Mouse (Mus musculus) liver, embryonic 11.5 days (tissue): ENCODE results near the gene Fbxo22. TPM values are rescaled to one million over a fixed set of nuclear protein-coding genes. Genes with fewer than 3 reads are reported as not detected.
"Not testable (repeated sequence)": the region's sequence is repeated elsewhere in the genome, so short reads cannot be mapped to it uniquely, and the experiment has no call there.

Experiments
- ATAC-seq: fragments of 200-750 bp; cut with Nextera tagmentation; replicated peaks from 2 replicates; pipeline ENCODE4 v1.8.0; 2017; ENCODE audit warnings: moderate number of reproducible peaks, mild to moderate bottlenecking, moderate TSS enrichment, moderate library complexity; ENCODE audit not compliant: low FRiP score
- DNase-seq: peaks from one replicate; pipeline ENCODE4 v3.0.0-alpha.2; 2017; ENCODE audit warnings: low spot score
- H3K27ac ChIP-seq: fragments of 300-500 bp; sonication (generic); 2 replicates; pipeline ENCODE4 v1.5.1; 2014; ENCODE audit warnings: mild to moderate bottlenecking, low read depth, low read length, control low read depth
- H3K27me3 ChIP-seq: fragments of 300-500 bp; sonication (generic); replicated peaks from 2 replicates; pipeline ENCODE4 v1.6.1; 2014; ENCODE audit warnings: low read length, mixed read lengths; ENCODE audit not compliant: control insufficient read depth, insufficient read depth
- H3K36me3 ChIP-seq: fragments of 300-500 bp; sonication (generic); 2 replicates; pipeline ENCODE4 v1.6.1; 2014; ENCODE audit warnings: mild to moderate bottlenecking, low read length, moderate library complexity, mixed read lengths; ENCODE audit not compliant: control insufficient read depth, insufficient read depth
- H3K4me1 ChIP-seq: fragments of 300-500 bp; sonication (generic); replicated peaks from 2 replicates; pipeline ENCODE4 v1.6.1; 2014; ENCODE audit warnings: low read length, mixed read lengths; ENCODE audit not compliant: control insufficient read depth, insufficient read depth
- H3K4me2 ChIP-seq: fragments of 300-500 bp; sonication (generic); 2 replicates; pipeline ENCODE4 v1.6.1; 2014; ENCODE audit warnings: mild to moderate bottlenecking, control low read depth, moderate library complexity
- H3K4me3 ChIP-seq: fragments of 300-500 bp; sonication (generic); 2 replicates; pipeline ENCODE4 v1.5.1; 2014; ENCODE audit warnings: low read depth, low read length, control low read depth
- H3K9ac ChIP-seq: fragments of 300-500 bp; sonication (generic); 2 replicates; pipeline ENCODE4 v1.6.1; 2014; ENCODE audit warnings: low read depth, low read length, control low read depth
- H3K9me3 ChIP-seq: fragments of 300-500 bp; sonication (generic); 2 replicates; pipeline ENCODE4 v1.6.1; 2016; ENCODE audit warnings: low read length, inconsistent platforms, mixed read lengths; ENCODE audit not compliant: control insufficient read depth
- WGBS: fragments of 180-500 bp; shearing (Covaris S2); extraction: QIAGEN DNeasy Blood & Tissue Kit; methylation state at CpG from one replicate; pipeline ENCODE4 v1.1.7; 2014; 5-methylcytosine and 5-hydroxymethylcytosine counted together
- polyA plus RNA-seq: library from polyadenylated mRNA; unstranded; fragments of >200 nt; fragmentation: Nextera tagmentation; extraction: Ambion mirVana; gene quantifications from 2 replicates; pipeline ENCODE4 v1.2.1, GENCODE M21; 2014

The Fbxo22 gene
- polyA plus RNA-seq, 1 experiment from 2014 or later: 52.0 TPM

GRCm38 (mm10) chr9:55229010-55229409 lies 20.3 kb downstream of the Fbxo22 start:
- no peak for DNase-seq
- H3K4me2 ChIP-seq: no peak overlapping the region
- no peaks in the 10 kb centered on the region for H3K9me3 ChIP-seq
- H3K9ac ChIP-seq: no peak overlapping the region
- no peak overlapping the region for H3K27ac ChIP-seq
- H3K36me3 ChIP-seq: peaks cover 8% of the 10 kb centered on the region
- no peak overlapping the region for H3K4me3 ChIP-seq
- no peak for ATAC-seq
- no peaks in the 10 kb centered on the region for H3K27me3 ChIP-seq
- 58% methylated on average over 10 of the region's 10 CpGs for WGBS
- no peaks in the 10 kb centered on the region; the same call in 1 of the 2 replicates for H3K4me1 ChIP-seq

- Histone ChIP-seq H3K9me3 (0 out of 2 replicates have a peak, but pooled peaks cover 2% of the 10 kb centered on the region), H3K27ac (no peak overlapping the region), H3K27me3 (no peaks in the 10 kb centered on the region), H3K36me3 (no peaks in the 10 kb centered on the region), H3K4me2 (no peak overlapping the region), H3K9ac (no peak overlapping the region), H3K4me1 (no peaks in the 10 kb centered on the region), H3K4me3 (no peak overlapping the region)
- WGBS: 66% methylated on average over 6 of the region's 6 CpGs
- DNase-seq (no peak), ATAC-seq (no peak)
Observed at GRCm38 (mm10) chr9:55231544-55231943, 22.8 kb downstream of the Fbxo22 start.

GRCm38 (mm10) chr9:55232110-55232509 lies 23.4 kb downstream of the Fbxo22 start:
- Histone ChIP-seq H3K27me3 (no peaks in the 10 kb centered on the region), H3K27ac (no peak overlapping the region), H3K9ac (no peak overlapping the region), H3K36me3 (no peaks in the 10 kb centered on the region), H3K9me3 (0 out of 2 replicates have a peak, but pooled peaks cover 2% of the 10 kb centered on the region), H3K4me1 (no peaks in the 10 kb centered on the region), H3K4me3 (no peak overlapping the region), H3K4me2 (no peak overlapping the region)
- DNase-seq (no peak), ATAC-seq (no peak)
- WGBS: 81% methylated on average over 5 of the region's 5 CpGs

- ATAC-seq (no peak), DNase-seq (no peak)
- 88% methylated on average over 7 of the region's 7 CpGs for WGBS
- Histone ChIP-seq H3K9me3 (0 out of 2 replicates have a peak, but pooled peaks cover 2% of the 10 kb centered on the region), H3K27me3 (no peaks in the 10 kb centered on the region), H3K4me2 (no peak overlapping the region), H3K36me3 (no peaks in the 10 kb centered on the region), H3K9ac (no peak overlapping the region), H3K4me1 (no peaks in the 10 kb centered on the region), H3K27ac (no peak overlapping the region), H3K4me3 (no peak overlapping the region)
Observed at GRCm38 (mm10) chr9:55232586-55232985, 23.9 kb downstream of the Fbxo22 start.

GRCm38 (mm10) chr9:55233076-55233475 lies 24.4 kb downstream of the Fbxo22 start:
- H3K27ac ChIP-seq, H3K4me1 ChIP-seq, H3K4me2 ChIP-seq, H3K4me3 ChIP-seq, ATAC-seq, H3K36me3 ChIP-seq, DNase-seq, H3K27me3 ChIP-seq, H3K9ac ChIP-seq, H3K9me3 ChIP-seq: not testable (repeated sequence)
- WGBS: 59% methylated on average over 11 of the region's 11 CpGs

- DNase-seq (no peak), ATAC-seq (no peak)
- Histone ChIP-seq H3K27me3 (0 out of 2 replicates have a peak, but pooled peaks cover under 1% of the 10 kb centered on the region), H3K4me2 (no peak overlapping the region), H3K9me3 (0 out of 2 replicates have a peak, but pooled peaks cover 2% of the 10 kb centered on the region), H3K4me3 (no peak overlapping the region), H3K36me3 (no peaks in the 10 kb centered on the region), H3K4me1 (no peaks in the 10 kb centered on the region), H3K9ac (no peak overlapping the region), H3K27ac (no peak overlapping the region)
- 57% methylated on average over 13 of the region's 13 CpGs for WGBS
Observed at GRCm38 (mm10) chr9:55236235-55237165, 27.8 kb downstream of the Fbxo22 start.

GRCm38 (mm10) chr9:55240852-55241251 lies 32.1 kb downstream of the Fbxo22 start:
- no peak overlapping the region for H3K9ac ChIP-seq
- H3K4me2 ChIP-seq: no peak overlapping the region
- H3K27ac ChIP-seq: no peak overlapping the region
- no peaks in the 10 kb centered on the region for H3K9me3 ChIP-seq
- 76% methylated on average over 5 of the region's 5 CpGs for WGBS
- H3K27me3 ChIP-seq: peaks cover 2% of the 10 kb centered on the region; the same call in 1 of the 2 replicates
- no peaks in the 10 kb centered on the region for H3K36me3 ChIP-seq
- no peak for DNase-seq
- no peak for ATAC-seq
- no peak overlapping the region for H3K4me3 ChIP-seq
- H3K4me1 ChIP-seq: no peaks in the 10 kb centered on the region

GRCm38 (mm10) chr9:55241863-55242685 lies 33.3 kb downstream of the Fbxo22 start:
- DNase-seq: peak; percentile 34

More at GRCm38 (mm10) chr9:55241863-55242685, 33.3 kb downstream of the Fbxo22 start:
- no peak for ATAC-seq
- H3K27me3 ChIP-seq: peaks cover 2% of the 10 kb centered on the region; the same call in 1 of the 2 replicates
- no peaks in the 10 kb centered on the region for H3K36me3 ChIP-seq
- H3K9ac ChIP-seq: no peak overlapping the region
- no peaks in the 10 kb centered on the region for H3K9me3 ChIP-seq
- H3K4me2 ChIP-seq: peak overlapping the region; percentile 66
- H3K27ac ChIP-seq: no peak overlapping the region
- H3K4me1 ChIP-seq: no peaks in the 10 kb centered on the region
- 29% methylated on average over 24 of the region's 24 CpGs for WGBS
- H3K4me3 ChIP-seq: peak overlapping the region; percentile 37; the same call in 1 of the 2 replicates
